Mouse (Mus musculus): Measurements from ENCODE around the gene Stat3. TPM values are rescaled to one million over a fixed set of nuclear protein-coding genes. Genes with fewer than 3 reads are reported as not detected.

Stat3 gene
- 32.8 and 39.2 TPM in 2 replicates for polyA plus RNA-seq (2015; fragmentation: Nextera tagmentation; extraction: Ambion mirVana)

- Histone ChIP-seq H3K4me1 (ENCODE audit: control insufficient read depth, low read depth, low read length) (peaks cover 41% of the 10 kb centered on the region), H3K4me3 (ENCODE audit: low read depth, low read length) (peak within 1 kb of the TSS; percentile 95), H3K27ac (ENCODE audit: low read length) (peak within 1 kb of the TSS; percentile 94), H3K36me3 (ENCODE audit: control insufficient read depth, insufficient read depth) (no peaks in the 10 kb centered on the region), H3K9ac (ENCODE audit: low read depth, low read length) (peak within 1 kb of the TSS; percentile 98), H3K27me3 (ENCODE audit: control insufficient read depth, insufficient read depth, low read depth, low read length) (no peaks in the 10 kb centered on the region), H3K9me3 (replicated peaks; ENCODE audit: control insufficient read depth, low read length) (no peaks in the 10 kb centered on the region), H3K4me2 (ENCODE audit: low read depth, low read length) (peak within 1 kb of the TSS; percentile 94)
- WGBS (ENCODE audit: insufficient replicate concordance), result under 1% methylated on average over 29 of the region's 29 CpGs
- ATAC-seq (ENCODE audit: low read depth), result peak; percentile 97
Measured at GRCm38 (mm10) chr11:100939512-100940151, at the start of gene Stat3. Gene Stat3 (minus strand): TSS chr11:100939540.

DNA sequence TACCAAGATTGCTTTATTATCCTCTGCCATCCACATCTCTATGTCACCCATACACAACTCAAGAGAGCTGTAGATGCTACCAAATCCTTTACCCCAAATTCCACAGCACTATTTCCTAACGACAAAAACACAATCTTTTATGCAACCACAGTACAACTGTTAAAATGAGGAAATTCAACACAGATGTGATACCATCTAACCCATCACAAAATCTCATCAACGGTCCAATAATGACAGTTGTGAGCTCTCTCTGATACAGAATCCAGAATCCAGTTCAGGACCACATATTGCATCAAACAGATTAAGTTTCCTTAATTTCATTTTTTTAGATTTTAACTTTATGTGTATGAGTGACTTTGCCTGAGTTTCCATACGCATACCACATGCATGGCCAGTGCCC, 49.3 kb upstream of the Stat3 start:
- WGBS (ENCODE audit: insufficient replicate concordance), result 46% methylated on average over 3 of the region's 3 CpGs
- H3K4me1 ChIP-seq (ENCODE audit: control insufficient read depth, low read depth, low read length), result no peaks in the 10 kb centered on the region
- H3K27me3 ChIP-seq (ENCODE audit: control insufficient read depth, insufficient read depth, low read depth, low read length), result no peaks in the 10 kb centered on the region
- H3K4me2 ChIP-seq (ENCODE audit: low read depth, low read length), result no peak overlapping the region
- H3K4me3 ChIP-seq (ENCODE audit: low read depth, low read length), result no peak overlapping the region
- H3K36me3 ChIP-seq (ENCODE audit: control insufficient read depth, insufficient read depth), result no peaks in the 10 kb centered on the region
- no peaks in the 10 kb centered on the region for H3K9me3 ChIP-seq (replicated peaks; ENCODE audit: control insufficient read depth, low read length)
- no peak for ATAC-seq (ENCODE audit: low read depth)
- H3K9ac ChIP-seq (ENCODE audit: low read depth, low read length), result no peak overlapping the region
- no peak overlapping the region for H3K27ac ChIP-seq (ENCODE audit: low read length)

DNA sequence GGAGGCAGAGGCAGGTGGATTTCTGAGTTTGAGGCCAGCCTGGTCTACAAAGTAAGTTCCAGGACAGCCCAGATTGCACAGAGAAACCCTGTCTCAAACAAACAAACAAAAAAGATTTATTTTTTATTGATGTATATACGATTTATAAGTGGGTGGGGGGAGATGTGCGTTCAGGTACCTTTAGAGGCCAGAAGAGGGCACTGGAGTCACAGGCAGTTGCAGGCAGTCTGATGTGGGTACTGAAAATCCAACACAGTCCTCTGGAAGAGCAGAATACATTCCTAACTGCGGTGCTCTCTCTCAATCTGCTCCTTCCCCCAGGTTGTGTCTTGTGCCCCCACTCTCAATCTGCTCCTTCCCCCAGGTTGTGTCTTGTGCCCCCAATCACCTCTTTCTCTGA, 46.3 kb upstream of the Stat3 start:
- Histone ChIP-seq H3K9ac (ENCODE audit: low read depth, low read length) (no peak overlapping the region), H3K4me3 (ENCODE audit: low read depth, low read length) (no peak overlapping the region), H3K27me3 (ENCODE audit: control insufficient read depth, insufficient read depth, low read depth, low read length) (no peaks in the 10 kb centered on the region), H3K27ac (ENCODE audit: low read length) (no peak overlapping the region), H3K36me3 (ENCODE audit: control insufficient read depth, insufficient read depth) (no peaks in the 10 kb centered on the region), H3K4me1 (ENCODE audit: control insufficient read depth, low read depth, low read length) (no peaks in the 10 kb centered on the region), H3K9me3 (replicated peaks; ENCODE audit: control insufficient read depth, low read length) (no peaks in the 10 kb centered on the region), H3K4me2 (ENCODE audit: low read depth, low read length) (no peak overlapping the region)
- 57% methylated on average over 3 of the region's 3 CpGs for WGBS (ENCODE audit: insufficient replicate concordance)
- ATAC-seq (ENCODE audit: low read depth), result no peak

GRCm38 (mm10) chr11:100983778-100984131, 44.4 kb upstream of the Stat3 start:
- Histone ChIP-seq H3K4me3 (ENCODE audit: low read depth, low read length) (no peak overlapping the region), H3K36me3 (ENCODE audit: control insufficient read depth, insufficient read depth) (no peaks in the 10 kb centered on the region), H3K4me2 (ENCODE audit: low read depth, low read length) (no peak overlapping the region), H3K9ac (ENCODE audit: low read depth, low read length) (no peak overlapping the region), H3K27ac (ENCODE audit: low read length) (no peak overlapping the region), H3K9me3 (replicated peaks; ENCODE audit: control insufficient read depth, low read length) (no peaks in the 10 kb centered on the region), H3K4me1 (ENCODE audit: control insufficient read depth, low read depth, low read length) (no peaks in the 10 kb centered on the region), H3K27me3 (ENCODE audit: control insufficient read depth, insufficient read depth, low read depth, low read length) (no peaks in the 10 kb centered on the region)
- ATAC-seq (ENCODE audit: low read depth), result no peak
- 66% methylated on average over 7 of the region's 7 CpGs for WGBS (ENCODE audit: insufficient replicate concordance)

GRCm38 (mm10) chr11:100983125-100983777, 43.9 kb upstream of the Stat3 start:
- H3K4me3 ChIP-seq (ENCODE audit: low read depth, low read length), result peak overlapping the region; percentile 25
- H3K27ac ChIP-seq (ENCODE audit: low read length), result no peak overlapping the region
- H3K4me1 ChIP-seq (ENCODE audit: control insufficient read depth, low read depth, low read length), result no peaks in the 10 kb centered on the region
- no peaks in the 10 kb centered on the region for H3K27me3 ChIP-seq (ENCODE audit: control insufficient read depth, insufficient read depth, low read depth, low read length)
- H3K4me2 ChIP-seq (ENCODE audit: low read depth, low read length), result peak overlapping the region; percentile 35
- H3K9me3 ChIP-seq (replicated peaks; ENCODE audit: control insufficient read depth, low read length), result no peaks in the 10 kb centered on the region
- WGBS (ENCODE audit: insufficient replicate concordance), result 3% methylated on average over 20 of the region's 20 CpGs
- 0 out of 2 replicates have a peak, but pooled peaks have one; percentile 40 for ATAC-seq (ENCODE audit: low read depth)
- H3K36me3 ChIP-seq (ENCODE audit: control insufficient read depth, insufficient read depth), result no peaks in the 10 kb centered on the region
- H3K9ac ChIP-seq (ENCODE audit: low read depth, low read length), result 0 out of 2 replicates have a peak overlapping the region, but pooled peaks have one; percentile 3

DNA sequence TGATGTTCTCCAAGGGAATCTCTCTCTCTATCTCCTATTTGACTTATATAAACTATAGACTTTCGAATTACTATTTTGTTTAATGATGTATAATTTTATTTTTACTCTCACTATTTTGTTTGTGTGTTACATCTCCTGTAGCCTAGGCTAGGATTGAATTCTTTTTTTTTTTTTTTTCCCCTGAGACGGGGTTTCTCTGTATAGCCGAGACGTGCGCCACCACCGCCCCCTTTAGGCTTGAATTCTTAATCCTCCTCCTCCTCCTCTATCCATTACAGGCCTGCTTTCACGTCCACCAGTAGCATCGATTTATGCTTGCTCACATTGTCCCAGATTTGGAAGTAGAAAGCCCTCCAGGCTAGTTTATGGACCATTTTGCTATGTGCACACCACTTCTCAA, 42.7 kb upstream of the Stat3 start:
- no peak overlapping the region for H3K9ac ChIP-seq (ENCODE audit: low read depth, low read length)
- H3K27ac ChIP-seq (ENCODE audit: low read length), result no peak overlapping the region
- 34% methylated on average over 8 of the region's 8 CpGs for WGBS (ENCODE audit: insufficient replicate concordance)
- H3K4me3 ChIP-seq (ENCODE audit: low read depth, low read length), result no peak overlapping the region
- no peaks in the 10 kb centered on the region for H3K9me3 ChIP-seq (replicated peaks; ENCODE audit: control insufficient read depth, low read length)
- H3K4me1 ChIP-seq (ENCODE audit: control insufficient read depth, low read depth, low read length), result no peaks in the 10 kb centered on the region
- H3K27me3 ChIP-seq (ENCODE audit: control insufficient read depth, insufficient read depth, low read depth, low read length), result no peaks in the 10 kb centered on the region
- no peak for ATAC-seq (ENCODE audit: low read depth)
- H3K4me2 ChIP-seq (ENCODE audit: low read depth, low read length), result no peak overlapping the region
- H3K36me3 ChIP-seq (ENCODE audit: control insufficient read depth, insufficient read depth), result no peaks in the 10 kb centered on the region

GRCm38 (mm10) chr11:100981236-100981635, 41.9 kb upstream of the Stat3 start:
- ATAC-seq (ENCODE audit: low read depth), result no peak
- Histone ChIP-seq H3K9ac (ENCODE audit: low read depth, low read length) (no peak overlapping the region), H3K27me3 (ENCODE audit: control insufficient read depth, insufficient read depth, low read depth, low read length) (no peaks in the 10 kb centered on the region), H3K4me1 (ENCODE audit: control insufficient read depth, low read depth, low read length) (no peaks in the 10 kb centered on the region), H3K4me3 (ENCODE audit: low read depth, low read length) (no peak overlapping the region), H3K27ac (ENCODE audit: low read length) (no peak overlapping the region), H3K9me3 (replicated peaks; ENCODE audit: control insufficient read depth, low read length) (no peaks in the 10 kb centered on the region), H3K4me2 (ENCODE audit: low read depth, low read length) (no peak overlapping the region), H3K36me3 (ENCODE audit: control insufficient read depth, insufficient read depth) (no peaks in the 10 kb centered on the region)
- WGBS (ENCODE audit: insufficient replicate concordance), result 71% methylated on average over 3 of the region's 3 CpGs

- WGBS (ENCODE audit: insufficient replicate concordance), result 41% methylated on average over 1 of the region's 1 CpGs
- H3K4me3 ChIP-seq (ENCODE audit: low read depth, low read length), result no peak overlapping the region
- H3K27ac ChIP-seq (ENCODE audit: low read length), result peak overlapping the region; percentile 48
- H3K4me1 ChIP-seq (ENCODE audit: control insufficient read depth, low read depth, low read length), result no peaks in the 10 kb centered on the region
- H3K4me2 ChIP-seq (ENCODE audit: low read depth, low read length), result no peak overlapping the region
- no peak overlapping the region for H3K9ac ChIP-seq (ENCODE audit: low read depth, low read length)
- no peaks in the 10 kb centered on the region for H3K9me3 ChIP-seq (replicated peaks; ENCODE audit: control insufficient read depth, low read length)
- ATAC-seq (ENCODE audit: low read depth), result no peak
- H3K27me3 ChIP-seq (ENCODE audit: control insufficient read depth, insufficient read depth, low read depth, low read length), result no peaks in the 10 kb centered on the region
- no peaks in the 10 kb centered on the region for H3K36me3 ChIP-seq (ENCODE audit: control insufficient read depth, insufficient read depth)
Measured at GRCm38 (mm10) chr11:100980438-100980837, 41.1 kb upstream of the Stat3 start.

DNA sequence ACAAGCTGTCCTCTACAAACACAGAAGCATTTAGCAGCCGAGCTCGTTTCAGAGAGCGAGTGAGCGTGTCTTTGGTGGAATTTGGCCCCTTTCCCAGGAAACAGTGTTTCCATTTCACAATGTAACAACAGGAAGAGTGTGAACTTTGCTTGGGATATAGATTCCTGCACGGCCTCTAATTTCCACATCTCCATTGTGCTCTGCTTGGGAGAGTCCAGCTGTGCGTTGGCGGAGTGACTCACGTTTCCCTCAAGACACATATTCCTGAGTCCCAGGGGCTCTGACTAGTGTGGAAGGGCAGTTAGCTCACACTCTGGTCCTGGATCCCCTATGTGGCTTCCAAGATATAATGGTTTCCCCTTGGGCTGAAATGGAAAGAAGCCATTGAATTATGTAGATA, 40.5 kb upstream of the Stat3 start:
- Histone ChIP-seq H3K9ac (ENCODE audit: low read depth, low read length) (no peak overlapping the region), H3K4me2 (ENCODE audit: low read depth, low read length) (no peak overlapping the region), H3K27ac (ENCODE audit: low read length) (peak overlapping the region; percentile 54)

More for the DNA sequence above, 40.5 kb upstream of the Stat3 start:
- H3K27me3 ChIP-seq (ENCODE audit: control insufficient read depth, insufficient read depth, low read depth, low read length), result no peaks in the 10 kb centered on the region
- ATAC-seq (ENCODE audit: low read depth), result peak; percentile 80
- H3K36me3 ChIP-seq (ENCODE audit: control insufficient read depth, insufficient read depth), result no peaks in the 10 kb centered on the region
- no peaks in the 10 kb centered on the region for H3K9me3 ChIP-seq (replicated peaks; ENCODE audit: control insufficient read depth, low read length)
- no peak overlapping the region for H3K4me3 ChIP-seq (ENCODE audit: low read depth, low read length)
- H3K4me1 ChIP-seq (ENCODE audit: control insufficient read depth, low read depth, low read length), result no peaks in the 10 kb centered on the region
- 46% methylated on average over 8 of the region's 8 CpGs for WGBS (ENCODE audit: insufficient replicate concordance)
